Mouse (Mus musculus) heart, postnatal 0 days (tissue): Measurements from ENCODE around the gene Dennd2c.

ENCODE experiments used
- CTCF ChIP-seq: IDR thresholded peaks from 2 replicates; pipeline ENCODE4 v1.5.1; 2016; ENCODE audit warnings: antibody characterized with exemption, control low read depth, low read depth
- EP300 ChIP-seq: IDR thresholded peaks from 2 replicates; pipeline ENCODE4 v1.6.1; 2016; ENCODE audit warnings: antibody characterized with exemption, low read depth

- TF ChIP-seq CTCF (no peak), EP300 (no peak)
Measured at GRCm38 (mm10) chr3:103056016-103056595, 46.3 kb upstream of the Dennd2c start.
